Mouse (Mus musculus) urinary bladder, postnatal 10 days (tissue): ENCODE measurements around the gene Tnfrsf4.

ENCODE experiments used
- DNase-seq: peaks from one replicate; pipeline ENCODE4 v3.0.0; 2022; ENCODE audit warnings: low spot score

The Tnfrsf4 gene

DNA sequence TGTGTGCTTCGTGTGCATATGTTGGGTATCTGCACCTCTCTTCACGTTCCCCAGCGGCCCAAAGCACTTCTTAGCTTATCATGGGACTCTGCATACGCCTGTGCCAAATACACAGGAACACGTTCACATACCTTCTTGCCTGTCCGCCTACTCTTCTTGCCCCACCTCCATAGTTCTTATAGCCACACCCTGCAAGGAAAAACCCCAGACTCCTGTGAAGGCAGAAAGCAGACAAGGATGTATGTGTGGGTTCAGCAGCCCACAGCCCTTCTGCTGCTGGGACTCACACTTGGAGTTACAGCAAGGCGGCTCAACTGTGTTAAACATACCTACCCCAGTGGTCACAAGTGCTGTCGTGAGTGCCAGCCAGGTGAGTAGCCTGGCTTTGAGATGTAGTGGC lies at the start of gene Tnfrsf4:
Tnfrsf4 (plus strand) TSS at position 207 of the 400 bp plus-strand sequence.
- DNase-seq = no peak

- no peak for DNase-seq
These were observed 49.2 kb upstream of the Tnfrsf4 start for GRCm38 (mm10) chr4:155964396-155964795.

GRCm38 (mm10) chr4:155969043-155969653 lies 44.5 kb upstream of the Tnfrsf4 start:
- no peak for DNase-seq

GRCm38 (mm10) chr4:155970286-155970685 lies 43.4 kb upstream of the Tnfrsf4 start:
- no peak for DNase-seq

DNA sequence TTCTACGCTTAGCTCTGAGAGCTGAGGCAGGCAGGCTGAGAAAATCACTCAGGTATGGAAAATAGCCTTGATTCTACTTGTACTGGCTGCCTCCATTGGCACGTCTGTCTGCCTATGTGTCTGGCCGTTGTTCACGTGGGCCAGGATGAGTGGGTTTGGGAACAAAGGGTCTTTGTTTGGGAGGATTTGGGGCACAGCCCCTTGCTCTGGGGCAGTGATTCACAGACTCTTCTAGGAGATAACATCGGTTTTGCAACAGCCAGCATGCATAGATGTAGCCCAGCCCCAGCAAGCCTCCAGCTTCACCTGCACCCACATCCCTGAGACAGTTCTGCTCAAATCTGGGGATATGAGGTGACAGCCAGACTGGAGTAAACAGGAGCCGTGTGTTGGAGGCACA lies 41.0 kb upstream of the Tnfrsf4 start:
- no peak for DNase-seq

GRCm38 (mm10) chr4:155973239-155973638 lies 40.4 kb upstream of the Tnfrsf4 start:
- no peak for DNase-seq

- no peak for DNase-seq
These were observed 32.1 kb upstream of the Tnfrsf4 start for GRCm38 (mm10) chr4:155981436-155982082.

GRCm38 (mm10) chr4:155983788-155984187 lies 29.9 kb upstream of the Tnfrsf4 start:
- DNase-seq = no peak

GRCm38 (mm10) chr4:155991211-155991907 lies 22.3 kb upstream of the Tnfrsf4 start:
- no peak for DNase-seq

- DNase-seq = no peak
These were observed 21.8 kb upstream of the Tnfrsf4 start for GRCm38 (mm10) chr4:155991908-155992230.

- peak; percentile 27 for DNase-seq
These were observed 21.3 kb upstream of the Tnfrsf4 start, which contains the start of the genes B3galt6 and Sdf4 for GRCm38 (mm10) chr4:155992241-155992905. TSS of gene B3galt6 (minus strand) at chr4:155992649. TSS of gene Sdf4 (plus strand) at chr4:155992872.

- peak; percentile 80 for DNase-seq
These were observed 20.6 kb upstream of the Tnfrsf4 start for GRCm38 (mm10) chr4:155992906-155993547.

DNA sequence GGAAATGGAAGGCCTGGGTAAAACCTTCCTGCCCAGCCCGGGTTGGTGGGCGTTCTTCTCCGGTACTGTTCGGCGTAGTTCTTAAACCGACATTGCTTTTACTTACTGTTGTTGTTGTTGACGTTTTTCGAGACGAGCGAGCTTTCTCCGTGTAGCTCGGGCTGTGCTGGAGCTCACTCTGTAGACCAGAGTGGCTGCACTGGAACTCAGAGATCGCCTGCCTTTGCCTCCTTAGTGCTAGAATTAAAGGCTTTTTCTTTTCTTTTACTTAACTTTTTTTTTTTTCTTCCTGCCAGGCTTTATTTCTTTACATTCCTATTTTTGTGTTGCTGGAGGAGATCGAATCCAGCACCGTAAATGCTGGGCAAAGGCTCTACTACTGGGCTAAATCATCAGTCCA lies 20.0 kb upstream of the Tnfrsf4 start:
- DNase-seq = no peak

DNA sequence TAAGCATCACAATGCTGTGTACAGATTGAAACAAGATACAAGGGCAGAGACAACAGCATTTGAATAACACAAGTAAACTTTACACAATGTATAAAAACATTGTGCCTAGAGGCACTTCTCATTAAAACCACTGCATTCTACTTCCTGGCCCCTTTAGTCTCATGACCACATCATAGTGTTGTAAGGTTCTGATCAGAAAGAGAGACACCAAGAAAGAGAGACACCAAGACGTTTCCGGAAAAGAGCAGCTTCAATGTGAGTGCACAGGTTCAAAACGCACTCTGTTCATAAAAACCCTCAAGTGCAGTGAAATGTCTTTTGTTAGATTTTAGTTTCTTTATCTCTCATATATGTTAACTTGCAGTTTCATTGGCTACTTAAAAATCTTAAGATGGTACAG lies 9.5 kb upstream of the Tnfrsf4 start:
- DNase-seq = no peak

DNA sequence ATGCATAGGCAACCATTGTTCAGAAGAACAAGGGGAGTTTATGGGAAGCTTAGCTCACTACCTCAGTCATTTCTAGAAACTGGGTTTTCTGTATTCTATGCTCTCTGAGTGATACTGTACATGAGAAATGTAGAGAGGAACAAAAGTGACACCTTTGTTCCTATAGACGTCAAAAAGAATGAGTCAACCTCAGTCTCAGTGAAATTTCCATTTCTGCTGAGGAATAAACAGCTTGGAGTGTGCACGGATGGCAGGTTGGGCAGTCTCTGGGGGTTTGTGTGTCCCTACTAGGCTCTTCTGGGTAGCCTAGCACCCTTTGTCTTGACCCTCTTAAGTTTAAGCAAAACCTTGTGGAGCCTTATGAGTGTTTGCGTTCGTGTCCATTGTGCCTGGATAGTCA lies 5.3 kb upstream of the Tnfrsf4 start:
- no peak for DNase-seq

DNA sequence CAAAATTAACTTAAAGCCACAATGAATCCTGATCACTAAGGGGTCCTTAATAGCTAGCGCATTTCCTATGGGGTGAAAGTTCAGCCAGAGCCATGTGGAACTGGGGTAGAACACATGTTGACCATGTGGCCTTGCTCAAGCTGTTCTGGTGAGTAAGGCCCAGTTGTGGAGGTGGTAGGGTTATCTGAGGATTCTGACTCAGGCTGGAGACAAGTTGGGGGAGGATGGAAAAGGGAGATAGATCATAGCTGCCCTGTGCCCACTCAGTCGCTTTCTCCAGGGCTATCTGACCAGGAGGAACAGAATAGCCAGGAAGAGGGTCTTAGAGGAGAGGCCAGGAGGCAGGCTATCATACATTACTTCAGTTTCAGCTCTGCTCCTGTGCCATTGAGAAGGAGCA lies 793 bp downstream of the Tnfrsf4 start:
- no peak for DNase-seq

- DNase-seq = no peak
These were observed 6.1 kb downstream of the Tnfrsf4 start for GRCm38 (mm10) chr4:156019771-156020170.

- DNase-seq = no peak
These were observed 7.7 kb downstream of the Tnfrsf4 start for GRCm38 (mm10) chr4:156021381-156021780.

DNA sequence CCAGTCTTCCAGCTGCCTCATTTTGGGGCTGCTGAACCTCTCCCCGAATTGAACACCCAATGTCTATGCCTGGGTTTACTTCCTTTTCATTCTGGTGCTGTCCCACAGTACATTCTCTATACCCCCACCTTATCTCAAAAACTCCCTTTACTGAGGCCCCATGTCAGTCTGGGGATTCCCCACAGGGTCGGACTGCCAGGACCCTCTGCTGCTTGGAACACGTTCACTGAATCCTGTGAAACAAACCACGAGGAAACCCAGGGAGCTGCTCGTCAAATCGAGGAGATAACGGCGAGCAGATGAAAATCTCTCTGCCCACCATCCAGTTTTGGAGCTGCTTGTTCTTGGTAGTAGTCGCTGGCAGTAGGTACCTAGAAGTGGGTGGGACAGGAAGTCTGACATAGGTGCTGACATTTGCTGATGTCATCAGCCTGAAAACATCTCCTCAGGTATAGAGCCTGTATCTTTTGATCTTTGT lies 8.3 kb downstream of the Tnfrsf4 start:
- DNase-seq = no peak

DNA sequence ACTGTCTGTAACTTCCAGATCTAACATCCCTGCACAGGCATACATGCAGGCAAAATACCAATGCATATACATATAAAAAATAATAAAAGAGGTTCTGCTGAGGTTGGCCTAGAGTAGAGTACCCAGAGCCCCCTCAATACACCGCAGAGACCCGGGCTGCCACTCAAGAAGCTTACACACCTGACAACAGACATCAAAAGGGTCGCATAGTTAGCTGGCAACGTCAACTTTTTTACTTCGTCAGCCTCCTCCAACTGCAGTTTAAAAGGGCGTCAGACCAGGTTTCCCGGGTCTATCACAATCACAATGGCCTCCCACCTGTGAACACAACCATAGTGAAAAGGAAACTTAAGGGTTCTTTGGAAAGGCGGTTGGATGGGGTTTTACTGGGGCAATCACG lies 9.9 kb downstream of the Tnfrsf4 start:
- DNase-seq = no peak

- DNase-seq = no peak
These were observed 10.5 kb downstream of the Tnfrsf4 start for GRCm38 (mm10) chr4:156024184-156024583.

DNA sequence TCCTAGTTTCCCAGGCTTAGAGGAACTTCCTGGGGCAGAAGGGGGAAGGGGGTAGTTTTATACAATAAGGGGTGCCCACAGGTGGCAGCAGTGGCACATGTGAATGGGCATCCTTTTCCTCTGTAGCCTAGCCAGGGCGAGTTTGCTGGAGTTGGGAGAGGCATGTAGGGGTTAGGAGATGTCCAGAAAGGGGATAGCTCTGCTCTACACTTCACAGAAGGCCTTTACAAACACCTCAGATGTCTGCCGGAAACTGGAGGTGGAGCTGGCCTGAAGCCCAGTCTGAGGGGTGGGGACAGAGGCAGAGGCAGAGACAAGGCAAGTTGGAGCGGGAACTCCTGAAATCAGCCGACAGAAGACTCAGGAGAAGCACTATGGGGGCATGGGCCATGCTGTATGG lies 12.4 kb downstream of the Tnfrsf4 start, which contains the start of gene Tnfrsf18:
Tnfrsf18 (plus strand) TSS at position 152 of the 400 bp plus-strand sequence.
- no peak for DNase-seq
